Mouse (Mus musculus): ENCODE results near the gene Gng4. TPM values are rescaled to one million over a fixed set of nuclear protein-coding genes. Genes with fewer than 3 reads are reported as not detected.

The Gng4 gene
- polyA plus RNA-seq, 1 experiment, result 1.6 TPM

DNA sequence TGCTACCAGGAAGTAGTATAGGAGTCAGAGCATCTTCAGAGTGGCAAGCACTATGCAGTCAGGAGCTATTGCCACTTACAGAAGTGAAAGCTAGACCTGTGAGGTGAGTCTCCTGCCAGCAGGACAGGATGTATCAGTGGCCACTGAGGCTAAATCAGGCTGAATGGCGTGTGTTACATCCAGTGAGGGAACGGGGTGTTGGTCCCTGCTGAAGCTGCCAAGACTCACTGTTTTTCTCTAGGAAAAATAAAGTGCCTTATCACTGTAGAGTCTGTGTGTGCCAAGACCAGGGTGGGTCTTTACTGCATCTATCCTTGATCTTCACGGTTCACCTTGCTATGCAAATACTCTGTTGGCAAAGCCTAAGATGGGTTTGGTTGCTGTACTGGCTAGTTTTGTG lies 34.8 kb downstream of the Gng4 start:
- WGBS, result 33% methylated on average over 3 of the region's 3 CpGs
- no peak overlapping the region for H3K4me3 ChIP-seq (ENCODE audit: low read depth, low read length)
- H3K36me3 ChIP-seq (ENCODE audit: control insufficient read depth, insufficient read depth, low read length), result no peaks in the 10 kb centered on the region
- H3K27me3 ChIP-seq (ENCODE audit: control insufficient read depth, insufficient read depth, low read length), result no peaks in the 10 kb centered on the region; the same call in 1 of the 2 replicates
- TF ChIP-seq POLR2A (IDR thresholded peaks at IDR 0.05; ENCODE audit: low read depth, low read length), result no peak
- no peak for TF ChIP-seq CTCF (IDR thresholded peaks at IDR 0.05; ENCODE audit: extremely low read depth, insufficient read length, insufficient replicate concordance, low read depth, low read length)
- H3K27ac ChIP-seq (ENCODE audit: insufficient read depth, low read depth, low read length), result no peak overlapping the region
- no peaks in the 10 kb centered on the region for H3K4me1 ChIP-seq (ENCODE audit: control insufficient read depth, insufficient read depth, insufficient read length, low read length)

DNA sequence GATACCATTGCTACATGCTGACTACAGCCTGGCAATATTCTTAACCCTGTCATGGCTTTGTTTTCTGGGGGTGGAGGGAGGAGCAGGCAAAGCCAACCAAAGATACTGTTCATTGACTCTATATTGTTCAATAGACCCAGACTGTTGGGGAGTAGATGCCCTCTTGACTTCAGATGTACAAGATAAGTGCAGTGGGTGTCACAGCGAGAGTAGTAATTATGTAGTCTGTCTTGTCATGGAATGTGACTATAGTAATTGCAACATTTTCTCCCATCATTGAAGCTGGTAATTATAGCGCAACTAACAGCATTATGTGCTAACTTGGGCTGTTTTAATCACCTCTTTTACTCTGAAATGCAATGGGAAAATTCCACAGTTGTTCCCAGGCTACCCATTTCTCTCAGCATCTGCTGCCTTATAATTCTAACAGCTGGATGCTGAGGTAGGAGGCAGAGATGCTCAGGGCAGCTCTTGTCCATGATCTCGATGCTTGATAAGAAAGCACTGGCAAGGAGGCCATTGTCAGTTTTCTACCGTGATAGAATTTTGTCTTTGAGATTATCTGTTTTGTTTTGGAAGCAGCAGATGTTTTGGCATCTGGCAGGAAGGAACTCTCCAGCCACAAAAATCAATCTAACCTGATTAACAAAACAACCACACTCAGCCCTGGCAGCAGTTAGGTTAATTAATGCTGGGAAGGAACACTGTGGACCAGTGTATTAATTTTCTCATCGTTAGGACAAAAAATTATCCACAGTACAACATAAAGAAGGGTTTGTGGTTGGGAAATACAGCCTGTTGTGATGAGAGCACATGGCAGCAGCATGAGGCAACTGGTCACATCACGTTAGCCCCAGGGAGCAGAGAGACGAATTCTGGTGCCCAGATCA lies 36.6 kb downstream of the Gng4 start:
- no peaks in the 10 kb centered on the region; the same call in 1 of the 2 replicates for H3K27me3 ChIP-seq (ENCODE audit: control insufficient read depth, insufficient read depth, low read length)
- WGBS, result 69% methylated on average over 7 of the region's 7 CpGs
- H3K27ac ChIP-seq (ENCODE audit: insufficient read depth, low read depth, low read length), result no peak overlapping the region
- no peak for TF ChIP-seq CTCF (IDR thresholded peaks at IDR 0.05; ENCODE audit: extremely low read depth, insufficient read length, insufficient replicate concordance, low read depth, low read length)
- no peak for TF ChIP-seq POLR2A (IDR thresholded peaks at IDR 0.05; ENCODE audit: low read depth, low read length)
- H3K36me3 ChIP-seq (ENCODE audit: control insufficient read depth, insufficient read depth, low read length), result no peaks in the 10 kb centered on the region
- no peak overlapping the region for H3K4me3 ChIP-seq (ENCODE audit: low read depth, low read length)
- H3K4me1 ChIP-seq (ENCODE audit: control insufficient read depth, insufficient read depth, insufficient read length, low read length), result no peaks in the 10 kb centered on the region

DNA sequence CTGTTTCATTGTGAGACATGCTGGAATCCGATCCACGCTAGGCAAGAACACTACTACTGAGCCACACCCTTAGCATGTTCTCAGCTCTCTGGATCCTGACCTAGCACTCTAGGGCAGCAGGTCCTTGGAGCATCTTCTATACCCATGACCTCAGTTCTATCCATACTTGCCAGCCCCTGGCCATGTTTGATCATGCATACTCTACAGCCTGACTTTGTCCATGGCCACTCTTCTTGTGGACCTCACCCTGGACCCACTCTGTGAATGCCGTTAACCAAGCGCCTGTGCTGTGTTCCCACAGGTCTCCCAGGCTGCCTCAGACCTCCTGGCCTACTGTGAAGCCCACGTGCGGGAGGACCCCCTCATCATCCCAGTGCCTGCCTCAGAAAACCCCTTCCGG lies 41.1 kb downstream of the Gng4 start:
- no peak for TF ChIP-seq CTCF (IDR thresholded peaks at IDR 0.05; ENCODE audit: extremely low read depth, insufficient read length, insufficient replicate concordance, low read depth, low read length)
- TF ChIP-seq POLR2A (IDR thresholded peaks at IDR 0.05; ENCODE audit: low read depth, low read length), result no peak
- no peaks in the 10 kb centered on the region for H3K36me3 ChIP-seq (ENCODE audit: control insufficient read depth, insufficient read depth, low read length)
- no peaks in the 10 kb centered on the region for H3K4me1 ChIP-seq (ENCODE audit: control insufficient read depth, insufficient read depth, insufficient read length, low read length)
- H3K27me3 ChIP-seq (ENCODE audit: control insufficient read depth, insufficient read depth, low read length), result no peaks in the 10 kb centered on the region
- H3K4me3 ChIP-seq (ENCODE audit: low read depth, low read length), result no peak overlapping the region
- 87% methylated on average over 7 of the region's 7 CpGs for WGBS
- no peak overlapping the region for H3K27ac ChIP-seq (ENCODE audit: insufficient read depth, low read depth, low read length)

DNA sequence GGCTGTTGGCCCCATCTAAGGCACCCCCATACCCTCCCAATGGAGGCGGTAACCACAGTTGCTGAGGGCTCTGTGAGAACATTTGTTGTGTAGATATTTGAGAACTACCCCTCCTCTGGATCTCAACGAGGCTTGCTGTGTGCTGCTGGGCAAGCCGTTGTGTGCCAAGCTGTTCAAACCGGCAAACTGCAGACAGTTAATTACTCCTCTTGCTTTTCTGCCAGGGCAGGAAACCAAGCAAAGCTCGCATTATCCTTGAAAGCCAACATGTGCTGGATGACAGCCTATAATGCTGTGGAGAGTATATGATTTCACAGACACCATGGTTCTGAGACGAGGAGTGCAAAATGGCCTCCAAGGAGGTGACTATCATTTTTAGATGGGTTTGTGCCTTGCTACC lies 42.7 kb downstream of the Gng4 start:
- Histone ChIP-seq H3K4me3 (ENCODE audit: low read depth, low read length) (no peak overlapping the region), H3K4me1 (ENCODE audit: control insufficient read depth, insufficient read depth, insufficient read length, low read length) (no peaks in the 10 kb centered on the region), H3K36me3 (ENCODE audit: control insufficient read depth, insufficient read depth, low read length) (no peaks in the 10 kb centered on the region), H3K27ac (ENCODE audit: insufficient read depth, low read depth, low read length) (no peak overlapping the region), H3K27me3 (ENCODE audit: control insufficient read depth, insufficient read depth, low read length) (no peaks in the 10 kb centered on the region)
- no peak for TF ChIP-seq POLR2A (IDR thresholded peaks at IDR 0.05; ENCODE audit: low read depth, low read length)
- no peak for TF ChIP-seq CTCF (IDR thresholded peaks at IDR 0.05; ENCODE audit: extremely low read depth, insufficient read length, insufficient replicate concordance, low read depth, low read length)
- 86% methylated on average over 6 of the region's 6 CpGs for WGBS

DNA sequence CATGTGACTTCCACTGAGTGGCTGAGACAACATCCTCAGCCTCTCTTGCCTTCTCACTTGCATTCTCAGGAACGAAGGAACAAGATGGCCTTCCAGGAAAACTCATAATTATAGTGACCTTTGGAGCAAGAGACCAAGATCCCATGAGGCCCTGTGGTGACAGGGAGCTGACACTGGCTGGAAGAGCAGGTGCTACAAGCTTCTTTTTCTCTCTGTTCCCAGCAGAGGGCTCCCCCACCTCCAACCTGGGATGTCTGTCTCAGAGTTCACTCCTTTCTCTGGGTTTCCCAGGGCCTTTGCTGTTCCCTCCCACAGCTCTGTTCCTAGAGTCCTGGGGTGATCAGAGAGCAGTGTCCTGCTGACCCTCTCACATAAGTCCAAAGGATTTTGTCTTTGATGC lies 44.3 kb downstream of the Gng4 start:
- Histone ChIP-seq H3K4me3 (ENCODE audit: low read depth, low read length) (no peak overlapping the region), H3K4me1 (ENCODE audit: control insufficient read depth, insufficient read depth, insufficient read length, low read length) (no peaks in the 10 kb centered on the region), H3K36me3 (ENCODE audit: control insufficient read depth, insufficient read depth, low read length) (no peaks in the 10 kb centered on the region), H3K27me3 (ENCODE audit: control insufficient read depth, insufficient read depth, low read length) (no peaks in the 10 kb centered on the region), H3K27ac (ENCODE audit: insufficient read depth, low read depth, low read length) (no peak overlapping the region)
- 10% methylated on average over 1 of the region's 1 CpGs for WGBS
- TF ChIP-seq POLR2A (IDR thresholded peaks at IDR 0.05; ENCODE audit: low read depth, low read length), result no peak
- TF ChIP-seq CTCF (IDR thresholded peaks at IDR 0.05; ENCODE audit: extremely low read depth, insufficient read length, insufficient replicate concordance, low read depth, low read length), result no peak

DNA sequence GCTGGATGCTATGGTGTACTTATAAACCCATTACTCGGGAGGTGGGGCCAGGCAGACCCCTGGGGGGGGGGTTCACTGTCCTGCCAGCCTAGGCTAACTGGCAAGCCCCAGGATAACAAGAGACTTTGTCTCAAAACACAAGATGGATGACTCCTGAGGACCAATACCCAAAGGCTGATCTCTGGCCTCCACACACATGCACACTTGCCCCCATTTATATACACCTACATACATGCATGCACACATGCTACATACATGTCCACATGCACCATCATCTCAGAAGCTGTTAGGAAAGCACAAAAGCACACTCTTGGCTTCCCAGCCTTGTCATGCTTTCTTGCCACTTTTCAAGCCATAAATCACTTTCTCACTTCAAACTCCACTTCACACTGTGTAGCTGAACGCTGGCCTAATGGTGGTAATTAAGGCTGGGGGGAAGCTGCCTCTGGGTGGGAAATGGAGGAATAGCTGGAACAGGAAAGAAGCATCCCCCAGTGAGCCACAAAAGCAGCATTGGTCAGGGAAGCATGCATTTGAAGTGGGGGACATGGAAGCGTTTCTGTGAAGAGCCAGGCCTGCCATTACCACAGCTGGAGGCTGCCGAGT lies 46.7 kb downstream of the Gng4 start:
- Histone ChIP-seq H3K4me3 (ENCODE audit: low read depth, low read length) (no peak overlapping the region), H3K27ac (ENCODE audit: insufficient read depth, low read depth, low read length) (no peak overlapping the region), H3K36me3 (ENCODE audit: control insufficient read depth, insufficient read depth, low read length) (no peaks in the 10 kb centered on the region), H3K27me3 (ENCODE audit: control insufficient read depth, insufficient read depth, low read length) (no peaks in the 10 kb centered on the region), H3K4me1 (ENCODE audit: control insufficient read depth, insufficient read depth, insufficient read length, low read length) (no peaks in the 10 kb centered on the region)
- WGBS, result 49% methylated on average over 4 of the region's 4 CpGs
- TF ChIP-seq POLR2A (IDR thresholded peaks at IDR 0.05; ENCODE audit: low read depth, low read length) (no peak), CTCF (IDR thresholded peaks at IDR 0.05; ENCODE audit: extremely low read depth, insufficient read length, insufficient replicate concordance, low read depth, low read length) (no peak)

DNA sequence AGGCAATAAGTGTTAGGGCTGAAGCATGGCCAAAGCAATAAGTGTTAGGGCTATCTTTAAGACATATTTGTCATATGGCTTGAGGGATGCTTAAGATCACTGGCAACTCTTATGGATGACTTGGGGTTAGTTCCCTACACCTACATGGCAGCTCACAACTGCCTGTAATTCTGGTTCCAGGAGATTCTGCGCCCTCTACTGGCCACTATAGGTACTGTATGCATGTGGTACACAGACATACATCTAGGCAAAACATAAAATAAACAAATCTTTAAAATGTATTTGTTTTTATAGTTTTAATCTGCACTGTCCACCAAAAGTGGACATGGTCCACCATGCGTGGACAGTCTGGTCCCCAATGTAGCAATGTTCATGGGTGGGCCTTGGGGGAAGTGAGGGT lies 51.3 kb downstream of the Gng4 start:
- no peak overlapping the region for H3K27ac ChIP-seq (ENCODE audit: insufficient read depth, low read depth, low read length)
- no peaks in the 10 kb centered on the region for H3K27me3 ChIP-seq (ENCODE audit: control insufficient read depth, insufficient read depth, low read length)
- no peaks in the 10 kb centered on the region for H3K4me1 ChIP-seq (ENCODE audit: control insufficient read depth, insufficient read depth, insufficient read length, low read length)
- H3K36me3 ChIP-seq (ENCODE audit: control insufficient read depth, insufficient read depth, low read length), result no peaks in the 10 kb centered on the region
- no peak overlapping the region for H3K4me3 ChIP-seq (ENCODE audit: low read depth, low read length)
- 60% methylated on average over 2 of the region's 2 CpGs for WGBS
- no peak for TF ChIP-seq CTCF (IDR thresholded peaks at IDR 0.05; ENCODE audit: extremely low read depth, insufficient read length, insufficient replicate concordance, low read depth, low read length)
- no peak for TF ChIP-seq POLR2A (IDR thresholded peaks at IDR 0.05; ENCODE audit: low read depth, low read length)
